Mouse (Mus musculus): Measurements from ENCODE around the gene Trim47.

- TF ChIP-seq CTCF (IDR thresholded peaks at IDR 0.05; ENCODE audit: borderline replicate concordance, control insufficient read depth, extremely low read depth, insufficient read depth, low read length, poor library complexity) (peak; percentile 17; the same call in 1 of the 2 replicates), POLR2A (IDR thresholded peaks at IDR 0.05; ENCODE audit: control insufficient read depth, extremely low read depth, insufficient read depth, low read length, poor library complexity) (no peak)
Measured at GRCm38 (mm10) chr11:116132366-116133333, 5.6 kb upstream of the Trim47 start.

All from thymus, adult 2 months (tissue).